Mouse (Mus musculus): Measurements from ENCODE around the gene Map3k13. TPM values are rescaled to one million over a fixed set of nuclear protein-coding genes. Genes with fewer than 3 reads are reported as not detected.
A peak's percentile ranks its signal among the peaks of the same experiment; 100 is the strongest.
"Not testable (repeated sequence)": the region's sequence is repeated elsewhere in the genome, so short reads cannot be mapped to it uniquely, and the experiment has no call there.

Map3k13 gene
- total RNA-seq, 2 experiments from 2014 or later = 0.41 to 0.42 TPM

GRCm38 (mm10) chr16:21887601-21888000 lies 93.5 kb downstream of the Map3k13 start:
- DNase-seq = no peak
- intact Hi-C loops (cut with DNase I) = no loop called here

- DNase-seq = no peak
- intact Hi-C loops (cut with DNase I) = no loop called here
Measured at GRCm38 (mm10) chr16:21893890-21894289, 99.7 kb downstream of the Map3k13 start.

- DNase-seq = no peak
- intact Hi-C loops (cut with DNase I) = no loop called here
Measured at GRCm38 (mm10) chr16:21901286-21901685, 107.1 kb downstream of the Map3k13 start.

GRCm38 (mm10) chr16:21904636-21905035 lies 110.5 kb downstream of the Map3k13 start:
- DNase-seq = no peak
- intact Hi-C loops (cut with DNase I) = no loop called here

GRCm38 (mm10) chr16:21905996-21906395 lies 111.8 kb downstream of the Map3k13 start:
- intact Hi-C loops (cut with DNase I) = no loop called here
- no peak for DNase-seq

GRCm38 (mm10) chr16:21906902-21907301 lies 112.8 kb downstream of the Map3k13 start:
- intact Hi-C loops (cut with DNase I) = no loop called here
- DNase-seq = no peak

DNA sequence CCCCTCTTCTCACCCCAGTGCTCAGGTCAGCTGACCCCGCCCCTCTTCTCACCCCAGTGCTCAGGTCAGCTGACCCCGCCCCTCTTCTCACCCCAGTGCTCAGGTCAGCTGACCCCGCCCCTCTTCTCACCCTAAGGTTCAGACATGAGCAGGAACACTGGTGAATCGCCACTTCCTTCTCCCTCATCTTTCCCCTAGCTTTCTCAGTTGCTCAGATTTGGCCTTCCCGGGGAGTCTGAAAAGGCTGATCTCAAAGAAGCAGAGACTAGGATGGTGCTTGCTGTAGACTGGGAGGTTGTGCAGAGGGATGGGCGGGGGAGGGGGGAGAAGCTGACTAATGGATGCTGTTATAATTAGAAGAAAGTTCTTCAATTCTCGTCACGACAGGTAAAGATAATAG lies 114.8 kb downstream of the Map3k13 start:
- intact Hi-C loops (cut with DNase I); DNase-seq: not testable (repeated sequence)

DNA sequence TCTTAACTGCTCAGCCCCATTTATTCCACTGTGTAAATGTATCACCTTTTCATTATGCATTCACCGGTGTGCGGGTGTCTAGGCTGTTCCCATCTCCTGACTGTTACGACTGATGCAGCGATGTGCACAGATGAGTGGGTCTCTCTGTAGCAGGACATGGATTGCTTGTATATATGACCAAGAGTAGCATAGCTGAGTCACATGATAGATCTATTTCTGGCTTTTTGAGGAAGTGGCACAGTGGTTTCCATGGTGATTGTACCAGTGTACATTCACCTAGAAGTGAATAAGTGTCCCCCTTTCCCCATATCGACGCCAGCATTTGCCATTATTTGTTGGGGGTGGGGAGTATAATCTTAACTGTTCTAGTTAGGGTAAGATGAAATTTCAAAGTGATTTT lies 119.2 kb downstream of the Map3k13 start:
- no peak for DNase-seq
- intact Hi-C loops (cut with DNase I) = no loop called here

- intact Hi-C loops (cut with DNase I) = no loop called here
- no peak for DNase-seq
Measured at GRCm38 (mm10) chr16:21916681-21917080, 122.5 kb downstream of the Map3k13 start.

DNA sequence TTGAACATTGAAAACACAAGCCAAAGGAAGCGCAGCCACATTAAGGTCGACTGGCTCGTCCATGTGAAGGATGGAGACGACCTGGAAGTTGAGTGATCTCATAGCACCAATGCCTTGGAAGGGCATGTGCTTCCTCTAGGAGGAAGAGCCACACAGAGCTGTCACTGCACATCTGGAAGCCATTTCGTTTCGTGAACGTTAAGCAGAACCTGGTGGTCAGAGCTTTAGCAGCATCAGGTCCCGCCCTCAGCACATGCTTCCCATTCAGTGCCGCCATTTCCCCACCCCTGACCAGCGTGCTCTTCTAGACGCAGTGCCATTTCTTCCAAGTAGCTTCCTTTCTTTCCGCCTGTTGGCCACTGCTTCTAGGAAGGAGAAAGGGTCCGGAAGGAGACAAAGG lies 134.3 kb downstream of the Map3k13 start:
- DNase-seq = no peak
- intact Hi-C loops (cut with DNase I) = no loop called here

DNA sequence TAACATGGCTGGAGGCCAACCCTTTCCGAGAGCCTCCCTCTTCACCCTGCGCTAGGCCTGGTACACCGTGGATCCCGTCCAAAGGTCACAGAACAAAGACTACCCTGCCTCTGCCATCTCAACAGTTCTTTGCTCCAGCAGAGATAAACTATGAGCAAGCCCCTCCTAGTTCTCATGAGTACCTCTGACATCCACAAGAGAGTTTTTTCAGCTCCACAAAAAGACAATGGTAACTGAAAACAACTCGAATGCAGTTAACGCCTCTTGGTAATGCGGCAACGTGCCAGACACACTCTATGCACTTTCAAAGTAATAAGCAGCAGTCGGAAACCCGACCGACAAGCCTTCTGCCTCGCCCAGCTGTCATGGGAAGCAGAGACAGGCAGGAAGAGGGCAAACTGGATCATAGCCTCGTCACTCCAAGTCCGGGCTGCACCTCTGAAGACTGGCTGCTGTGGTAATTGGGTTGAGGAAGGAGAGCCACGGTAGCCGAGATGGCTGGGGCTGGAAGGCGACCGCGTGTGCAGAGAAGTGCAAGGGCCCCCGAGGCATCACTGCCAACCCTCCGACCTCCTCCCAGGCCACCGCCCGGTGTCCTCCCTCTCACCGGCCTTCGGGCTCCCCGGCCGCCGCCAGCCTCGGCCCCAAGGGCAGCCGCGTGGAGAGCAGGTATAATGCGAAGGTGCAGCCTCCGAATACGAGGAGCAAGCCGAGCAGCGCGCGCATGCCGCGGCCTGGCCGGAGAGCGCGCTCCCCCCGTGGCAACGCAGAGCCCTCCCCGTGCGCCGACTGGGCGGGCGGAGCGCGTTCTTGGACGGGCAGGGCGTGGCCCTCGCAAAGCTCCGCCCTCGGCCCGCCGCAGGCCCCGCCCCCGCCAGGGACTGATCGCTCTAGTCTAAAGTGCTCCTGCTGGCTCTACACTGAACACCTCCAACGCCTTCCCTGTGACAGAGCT lies 152.9 kb downstream of the Map3k13 start, which contains the start of gene Tmem41a:
Tmem41a (minus strand) TSS at position 792 of the 955 bp plus-strand sequence.
- intact Hi-C loops (cut with DNase I) = loop anchor here (5.0 kb wide), 1 partner anchor 60 kb away; the partner anchor contains the start of gene Senp2
- peak; percentile 85 to 87 for DNase-seq

DNA sequence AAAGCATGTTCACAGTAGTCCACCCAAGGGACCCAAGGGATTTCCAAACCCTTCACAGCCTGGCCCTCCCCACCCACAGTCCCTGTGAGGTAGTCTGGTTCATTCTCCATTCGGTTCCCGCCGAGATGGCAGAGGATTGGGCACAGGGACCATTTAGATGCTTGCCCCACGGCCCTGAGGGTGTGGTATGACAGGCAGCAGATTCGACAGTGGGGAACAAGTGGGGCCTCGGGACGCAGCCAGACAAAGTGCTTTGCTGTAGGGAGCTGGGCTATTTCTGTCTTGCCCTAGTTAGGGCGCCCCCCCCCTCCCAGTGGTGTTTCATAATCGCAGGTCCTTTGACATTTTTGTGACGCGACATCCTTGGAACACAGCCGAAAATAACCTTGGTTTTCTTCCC lies 161.4 kb downstream of the Map3k13 start:
- peak in 1 of 2 experiments; percentile 18 for DNase-seq
- intact Hi-C loops (cut with DNase I) = no loop called here

DNA sequence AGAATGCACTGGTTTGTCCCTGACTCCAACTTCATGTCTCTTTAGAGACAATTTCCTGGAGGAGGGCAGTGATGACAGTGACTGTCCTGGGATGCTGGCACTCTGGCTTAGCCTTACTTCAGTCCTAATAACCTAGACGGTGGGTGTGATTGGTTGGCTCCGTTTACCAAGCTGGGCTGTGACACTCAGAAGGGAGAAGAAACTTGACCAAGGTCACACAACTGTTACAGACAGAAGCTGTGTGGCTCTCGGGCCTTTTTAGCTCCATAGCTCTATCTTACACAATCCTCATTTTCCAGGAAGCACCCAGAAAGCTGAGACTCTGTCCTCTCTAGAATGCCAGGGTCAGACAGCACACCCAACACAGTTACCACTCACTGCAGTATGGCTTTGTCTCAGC lies 171.4 kb downstream of the Map3k13 start:
- no peak for DNase-seq
- intact Hi-C loops (cut with DNase I) = no loop called here

GRCm38 (mm10) chr16:21969874-21970273 lies 175.7 kb downstream of the Map3k13 start:
- no peak for DNase-seq
- intact Hi-C loops (cut with DNase I) = no loop called here

- no peak for DNase-seq
- intact Hi-C loops (cut with DNase I) = no loop called here
Measured at GRCm38 (mm10) chr16:21970536-21970935, 176.4 kb downstream of the Map3k13 start.

- DNase-seq = no peak
- intact Hi-C loops (cut with DNase I) = no loop called here
Measured at GRCm38 (mm10) chr16:21971446-21971845, 177.3 kb downstream of the Map3k13 start.

DNA sequence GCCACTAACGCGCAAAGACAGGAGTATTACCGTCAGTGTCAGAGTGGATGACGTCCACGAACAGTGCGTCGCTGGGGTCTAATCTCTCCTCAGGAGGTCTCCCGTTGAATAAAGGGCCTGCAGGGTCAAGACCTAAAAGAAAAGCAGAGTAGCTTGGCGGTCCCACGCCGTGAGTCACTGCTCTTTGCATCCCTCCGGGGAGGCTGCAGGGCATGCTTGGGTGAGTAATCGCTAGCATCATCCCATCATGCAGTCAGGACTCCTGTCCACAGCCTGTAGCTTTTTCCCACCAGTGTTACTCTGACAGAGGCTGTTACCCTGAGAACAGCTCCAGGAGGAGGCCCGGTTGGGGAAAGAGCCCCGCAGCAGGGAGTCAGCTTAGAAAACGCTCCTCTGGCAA lies 182.1 kb downstream of the Map3k13 start:
- intact Hi-C loops (cut with DNase I) = no loop called here
- no peak for DNase-seq

GRCm38 (mm10) chr16:21977347-21977746 lies 183.2 kb downstream of the Map3k13 start:
- intact Hi-C loops (cut with DNase I) = no loop called here
- no peak for DNase-seq

Measured in gastrocnemius, postnatal 36 days (tissue).